Mouse (Mus musculus) liver, embryonic 15.5 days (tissue): Measurements from ENCODE around the gene Rps15a. TPM values are rescaled to one million over a fixed set of nuclear protein-coding genes. Genes with fewer than 3 reads are reported as not detected.

ENCODE experiments used
- ATAC-seq: fragments of 200-750 bp; cut with Nextera tagmentation; 2 replicates; pipeline ENCODE4 v1.8.0; 2017; ENCODE audit warnings: moderate number of reproducible peaks, mild to moderate bottlenecking, moderate library complexity; ENCODE audit not compliant: insufficient read depth
- H3K27ac ChIP-seq: fragments of 300-500 bp; sonication (generic); replicated peaks from 2 replicates; pipeline ENCODE4 v1.5.1; 2015; ENCODE audit warnings: mild to moderate bottlenecking, inconsistent platforms
- H3K27me3 ChIP-seq: fragments of 300-500 bp; sonication (generic); 2 replicates; pipeline ENCODE4 v1.6.1; 2015; ENCODE audit warnings: mild to moderate bottlenecking, inconsistent platforms
- H3K36me3 ChIP-seq: fragments of 300-500 bp; sonication (generic); replicated peaks from 2 replicates; pipeline ENCODE4 v1.6.1; 2015; ENCODE audit warnings: moderate library complexity, mild to moderate bottlenecking, inconsistent platforms
- H3K4me1 ChIP-seq: fragments of 300-500 bp; sonication (generic); replicated peaks from 2 replicates; pipeline ENCODE4 v1.6.1; 2015; ENCODE audit warnings: inconsistent platforms
- H3K4me2 ChIP-seq: fragments of 300-500 bp; sonication (generic); 2 replicates; pipeline ENCODE4 v1.6.1; 2015; ENCODE audit warnings: moderate library complexity, mild to moderate bottlenecking, inconsistent platforms
- H3K4me3 ChIP-seq: fragments of 300-500 bp; sonication (generic); replicated peaks from 2 replicates; pipeline ENCODE4 v1.5.1; 2015; ENCODE audit warnings: mild to moderate bottlenecking, inconsistent platforms
- H3K9ac ChIP-seq: fragments of 300-500 bp; sonication (generic); 2 replicates; pipeline ENCODE4 v1.6.1; 2015; ENCODE audit warnings: moderate library complexity, mild to moderate bottlenecking, inconsistent platforms
- H3K9me3 ChIP-seq: fragments of 300-500 bp; sonication (generic); replicated peaks from 2 replicates; pipeline ENCODE4 v1.6.1; 2016; ENCODE audit warnings: inconsistent platforms
- WGBS: fragments of 180-500 bp; shearing (Covaris S2); methylation state at CpG from one replicate; pipeline ENCODE4 v1.1.7; 2015; ENCODE audit warnings: mixed read lengths; ENCODE audit not compliant: insufficient replicate concordance; 5-methylcytosine and 5-hydroxymethylcytosine counted together
- polyA plus RNA-seq: library from polyadenylated mRNA; unstranded; fragments of >200 nt; fragmentation: Nextera tagmentation; extraction: Ambion mirVana; gene quantifications from 2 replicates; pipeline ENCODE4 v1.2.1, GENCODE M21; 2015

The Rps15a gene
- polyA plus RNA-seq, 1 experiment from 2014 or later, result 394 TPM

DNA sequence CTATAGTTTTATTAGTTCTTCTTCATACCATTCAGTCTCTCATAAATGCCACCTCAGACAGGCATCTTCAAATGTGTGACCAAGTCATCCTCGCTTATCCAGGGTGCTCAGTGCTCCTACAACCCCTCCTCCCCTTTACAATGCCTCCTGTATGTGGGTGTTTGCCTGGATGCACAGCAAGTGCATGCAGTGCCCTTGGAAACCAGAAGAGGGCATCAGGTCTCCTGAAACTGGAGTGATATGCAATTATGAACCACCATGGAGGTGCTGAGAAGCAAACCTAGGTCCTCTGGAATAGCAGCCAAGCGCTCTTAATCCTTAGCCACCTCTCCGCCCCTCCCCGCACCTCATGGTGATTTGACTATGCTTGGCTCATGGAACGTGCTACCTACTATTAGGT, 36.9 kb downstream of the Rps15a start:
- Histone ChIP-seq H3K4me2 (no peak overlapping the region), H3K9me3 (no peaks in the 10 kb centered on the region), H3K36me3 (no peaks in the 10 kb centered on the region), H3K4me3 (no peak overlapping the region), H3K27ac (no peak overlapping the region), H3K27me3 (no peaks in the 10 kb centered on the region), H3K9ac (no peak overlapping the region), H3K4me1 (no peaks in the 10 kb centered on the region)
- 74% methylated on average over 5 of the region's 5 CpGs for WGBS
- ATAC-seq, result no peak

DNA sequence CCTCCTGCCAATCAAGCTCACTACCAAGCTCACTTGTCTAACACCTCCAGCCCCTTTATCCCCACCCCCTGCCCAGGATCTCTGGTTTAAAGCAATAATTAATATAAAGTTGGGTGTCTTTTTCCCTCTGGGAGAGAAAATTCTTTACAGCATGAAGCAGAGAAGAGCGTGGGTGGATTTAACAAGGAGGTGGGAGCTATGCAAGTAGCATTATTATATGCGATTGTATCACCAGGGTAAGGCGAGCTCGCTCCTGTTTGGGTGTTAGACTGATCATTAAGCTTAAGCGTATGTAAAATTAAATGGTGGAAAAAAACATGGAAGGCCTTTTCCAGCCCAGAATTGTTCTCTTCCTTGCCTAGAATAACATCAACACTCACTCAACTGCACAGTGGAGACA, 48.7 kb downstream of the Rps15a start:
- no peaks in the 10 kb centered on the region for H3K9me3 ChIP-seq
- no peak overlapping the region for H3K4me2 ChIP-seq
- H3K4me1 ChIP-seq, result no peaks in the 10 kb centered on the region
- no peak overlapping the region for H3K4me3 ChIP-seq
- ATAC-seq, result no peak
- H3K9ac ChIP-seq, result no peak overlapping the region
- WGBS, result 81% methylated on average over 5 of the region's 5 CpGs
- no peaks in the 10 kb centered on the region for H3K36me3 ChIP-seq
- H3K27ac ChIP-seq, result no peak overlapping the region
- no peaks in the 10 kb centered on the region for H3K27me3 ChIP-seq

DNA sequence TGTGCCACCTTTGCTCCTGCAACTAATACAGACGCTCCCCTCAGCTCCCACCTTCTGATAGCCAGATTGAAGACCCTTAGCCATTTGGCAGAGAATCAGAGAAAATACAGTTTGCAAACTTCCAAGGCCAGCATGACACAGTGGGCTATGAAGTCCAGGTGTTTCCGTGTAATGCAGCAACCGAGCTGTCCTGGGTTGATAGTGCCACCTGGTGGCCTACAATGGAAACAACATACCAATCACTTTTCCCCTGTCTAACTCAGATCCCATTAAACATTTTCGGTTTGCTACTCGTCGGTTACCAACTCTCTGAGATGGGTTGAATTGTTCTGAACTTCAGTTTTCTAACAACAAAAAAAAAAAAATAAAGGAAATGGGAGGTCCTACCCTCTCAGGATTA, 59.7 kb downstream of the Rps15a start:
- H3K4me2 ChIP-seq, result no peak overlapping the region
- 64% methylated on average over 6 of the region's 6 CpGs for WGBS
- no peak for ATAC-seq
- H3K4me3 ChIP-seq, result no peak overlapping the region
- H3K9me3 ChIP-seq, result 0 out of 2 replicates have a peak, but pooled peaks cover 3% of the 10 kb centered on the region
- no peaks in the 10 kb centered on the region for H3K36me3 ChIP-seq
- H3K27me3 ChIP-seq, result no peaks in the 10 kb centered on the region
- H3K4me1 ChIP-seq, result no peaks in the 10 kb centered on the region
- H3K9ac ChIP-seq, result no peak overlapping the region
- H3K27ac ChIP-seq, result no peak overlapping the region

Other genes with a start within 250 kb of the Rps15a start
- gene Arl6ip1, start 13.5 kb upstream of the Rps15a start, polyA plus RNA-seq, result 250 and 334 TPM in 2 replicates
- gene Smg1, start 127.5 kb upstream of the Rps15a start, polyA plus RNA-seq, result 6.0 and 7.3 TPM in 2 replicates